Mouse (Mus musculus): ENCODE measurements around the gene D17Wsu92e. TPM values are rescaled to one million over a fixed set of nuclear protein-coding genes. Genes with fewer than 3 reads are reported as not detected.

The D17Wsu92e gene
- polyA plus RNA-seq, 1 experiment: 89.6 TPM

DNA sequence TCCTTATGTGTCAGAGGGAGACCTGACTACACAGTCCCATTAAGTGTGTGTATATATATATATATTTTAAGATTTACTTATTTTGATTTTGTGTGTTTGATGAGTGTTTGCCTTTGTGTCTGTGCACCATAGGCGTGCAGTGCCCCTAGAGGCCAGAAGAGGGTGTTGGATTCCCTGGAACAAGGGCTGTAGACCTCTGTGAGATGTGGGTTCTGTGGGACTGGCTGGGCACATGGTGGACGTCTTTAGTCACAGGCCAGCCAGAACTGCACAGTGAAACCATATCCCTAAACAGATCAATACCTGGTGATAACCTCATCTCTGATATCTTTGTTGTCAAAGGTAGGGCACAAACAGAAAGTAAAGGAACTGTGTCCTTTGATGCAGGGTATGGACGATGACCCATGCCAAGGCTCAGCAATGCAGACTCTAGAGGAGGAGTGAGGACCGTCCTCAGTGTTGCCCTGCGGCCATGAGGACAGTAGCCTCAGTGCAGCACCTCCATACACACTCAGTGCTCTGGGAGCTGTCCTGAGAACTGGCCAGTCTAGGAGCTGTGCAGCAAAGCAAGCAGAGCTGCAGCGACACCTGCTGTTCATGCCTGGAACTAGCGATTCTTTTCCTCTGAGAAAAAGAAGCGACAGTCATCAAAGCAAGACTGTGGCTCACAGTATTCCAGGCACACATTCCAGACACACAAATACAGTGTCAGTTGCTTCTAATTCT lies 51.5 kb downstream of the D17Wsu92e start:
- TF ChIP-seq POLR2A (IDR thresholded peaks at IDR 0.05; ENCODE audit: low read depth, low read length): no peak
- TF ChIP-seq CTCF (IDR thresholded peaks at IDR 0.05; ENCODE audit: extremely low read depth, insufficient read length, insufficient replicate concordance, low read depth, low read length): peak; percentile 67; the same call in 1 of the 2 replicates
- Histone ChIP-seq H3K4me3 (ENCODE audit: low read depth, low read length) (no peak overlapping the region), H3K27me3 (ENCODE audit: control insufficient read depth, insufficient read depth, low read length) (no peaks in the 10 kb centered on the region), H3K27ac (ENCODE audit: insufficient read depth, low read depth, low read length) (no peak overlapping the region), H3K4me1 (ENCODE audit: control insufficient read depth, insufficient read depth, insufficient read length, low read length) (no peaks in the 10 kb centered on the region; the same call in 1 of the 2 replicates), H3K36me3 (ENCODE audit: control insufficient read depth, insufficient read depth, low read length) (peaks cover 26% of the 10 kb centered on the region)
- WGBS: 67% methylated on average over 8 of the region's 8 CpGs

DNA sequence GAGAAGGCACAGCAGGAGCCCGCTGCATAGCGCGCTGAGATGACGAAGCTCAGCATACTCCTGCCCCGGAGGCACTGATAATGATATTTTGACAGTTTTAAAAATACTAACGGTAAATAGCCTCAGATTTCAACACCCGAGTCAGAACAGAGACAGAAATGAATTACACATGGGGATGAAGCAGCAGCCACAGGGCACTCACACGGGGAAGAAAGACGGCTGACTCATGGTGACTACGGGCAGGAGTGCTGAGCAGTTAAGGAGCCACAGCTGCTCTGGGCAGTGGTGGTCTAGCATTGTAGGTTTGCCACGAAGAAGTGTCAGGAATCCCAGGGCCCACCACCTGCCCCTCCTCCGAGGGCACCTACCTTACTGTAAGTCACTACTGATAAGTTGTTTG lies 52.9 kb downstream of the D17Wsu92e start:
- Histone ChIP-seq H3K4me3 (ENCODE audit: low read depth, low read length) (no peak overlapping the region), H3K27ac (ENCODE audit: insufficient read depth, low read depth, low read length) (no peak overlapping the region), H3K4me1 (ENCODE audit: control insufficient read depth, insufficient read depth, insufficient read length, low read length) (no peaks in the 10 kb centered on the region; the same call in 1 of the 2 replicates), H3K27me3 (ENCODE audit: control insufficient read depth, insufficient read depth, low read length) (no peaks in the 10 kb centered on the region), H3K36me3 (ENCODE audit: control insufficient read depth, insufficient read depth, low read length) (peaks cover 26% of the 10 kb centered on the region)
- 91% methylated on average over 12 of the region's 12 CpGs for WGBS
- TF ChIP-seq POLR2A (IDR thresholded peaks at IDR 0.05; ENCODE audit: low read depth, low read length): no peak
- no peak for TF ChIP-seq CTCF (IDR thresholded peaks at IDR 0.05; ENCODE audit: extremely low read depth, insufficient read length, insufficient replicate concordance, low read depth, low read length)

DNA sequence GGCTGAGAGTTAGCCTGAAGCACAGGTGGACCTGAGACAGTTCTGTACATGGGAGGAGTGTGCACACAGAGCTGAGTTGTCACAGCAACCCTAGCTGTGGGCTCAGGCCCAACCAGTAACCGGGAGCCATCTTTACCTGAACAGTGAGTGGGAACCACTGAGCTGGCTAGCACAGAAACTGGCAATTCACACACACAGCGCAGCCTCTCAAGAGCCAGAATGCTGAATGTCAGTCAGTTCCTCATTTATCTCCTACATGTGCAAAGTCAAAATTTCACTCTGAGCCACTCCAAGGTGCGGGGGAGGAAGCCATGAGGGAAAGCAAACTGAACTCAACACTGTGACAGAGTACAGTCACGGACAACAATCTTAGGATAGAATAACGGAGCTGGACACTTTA lies 53.3 kb downstream of the D17Wsu92e start:
- no peaks in the 10 kb centered on the region for H3K27me3 ChIP-seq (ENCODE audit: control insufficient read depth, insufficient read depth, low read length)
- H3K36me3 ChIP-seq (ENCODE audit: control insufficient read depth, insufficient read depth, low read length): peaks cover 26% of the 10 kb centered on the region
- no peak overlapping the region for H3K27ac ChIP-seq (ENCODE audit: insufficient read depth, low read depth, low read length)
- WGBS: 86% methylated on average over 5 of the region's 5 CpGs
- no peak for TF ChIP-seq POLR2A (IDR thresholded peaks at IDR 0.05; ENCODE audit: low read depth, low read length)
- no peak for TF ChIP-seq CTCF (IDR thresholded peaks at IDR 0.05; ENCODE audit: extremely low read depth, insufficient read length, insufficient replicate concordance, low read depth, low read length)
- no peak overlapping the region for H3K4me3 ChIP-seq (ENCODE audit: low read depth, low read length)
- no peaks in the 10 kb centered on the region; the same call in 1 of the 2 replicates for H3K4me1 ChIP-seq (ENCODE audit: control insufficient read depth, insufficient read depth, insufficient read length, low read length)

DNA sequence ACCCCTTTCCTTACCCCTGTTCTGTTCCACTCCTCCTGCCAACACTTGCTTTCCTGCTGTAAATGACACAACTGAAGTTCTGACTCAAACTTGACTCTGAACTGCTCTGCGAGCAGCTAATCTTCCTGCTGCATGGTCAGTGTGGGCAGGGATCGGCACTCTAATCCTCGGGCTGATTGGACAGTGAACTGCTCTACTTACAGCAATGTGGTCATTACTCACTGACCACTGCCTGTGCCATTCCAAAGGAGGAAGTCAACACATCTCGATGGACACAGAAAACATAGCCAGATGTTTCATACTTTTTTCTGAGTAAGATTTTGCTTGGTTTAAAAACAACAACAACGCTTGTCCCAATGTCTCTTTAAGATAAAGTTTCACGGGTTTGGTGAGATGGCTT lies 55.4 kb downstream of the D17Wsu92e start:
- H3K27ac ChIP-seq (ENCODE audit: insufficient read depth, low read depth, low read length): no peak overlapping the region
- no peaks in the 10 kb centered on the region; the same call in 1 of the 2 replicates for H3K4me1 ChIP-seq (ENCODE audit: control insufficient read depth, insufficient read depth, insufficient read length, low read length)
- H3K36me3 ChIP-seq (ENCODE audit: control insufficient read depth, insufficient read depth, low read length): peaks cover 25% of the 10 kb centered on the region
- no peaks in the 10 kb centered on the region for H3K27me3 ChIP-seq (ENCODE audit: control insufficient read depth, insufficient read depth, low read length)
- WGBS: 97% methylated on average over 6 of the region's 6 CpGs
- TF ChIP-seq POLR2A (IDR thresholded peaks at IDR 0.05; ENCODE audit: low read depth, low read length) (no peak), CTCF (IDR thresholded peaks at IDR 0.05; ENCODE audit: extremely low read depth, insufficient read length, insufficient replicate concordance, low read depth, low read length) (no peak)
- H3K4me3 ChIP-seq (ENCODE audit: low read depth, low read length): no peak overlapping the region

DNA sequence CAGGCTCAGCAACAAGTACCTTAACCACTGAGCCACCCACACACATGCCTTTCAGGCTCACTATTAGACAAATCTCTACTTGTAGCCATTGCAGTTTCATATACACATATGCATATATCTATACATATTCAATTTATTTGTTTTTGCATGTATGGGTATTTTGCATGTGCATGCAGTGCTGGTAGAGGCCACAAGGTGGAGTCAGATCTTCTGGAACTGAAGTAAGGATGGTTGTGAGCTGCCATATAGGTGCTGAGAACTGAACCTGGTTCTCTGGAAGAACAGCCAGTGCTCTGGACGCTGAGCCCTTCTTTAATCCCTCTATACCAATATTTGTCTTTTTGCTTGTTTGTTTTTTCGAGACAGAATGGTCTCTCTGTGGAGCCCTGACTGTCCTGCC lies 56.0 kb downstream of the D17Wsu92e start:
- no peak overlapping the region for H3K27ac ChIP-seq (ENCODE audit: insufficient read depth, low read depth, low read length)
- no peaks in the 10 kb centered on the region for H3K27me3 ChIP-seq (ENCODE audit: control insufficient read depth, insufficient read depth, low read length)
- no peak overlapping the region for H3K4me3 ChIP-seq (ENCODE audit: low read depth, low read length)
- peak; percentile 5; the same call in 1 of the 2 replicates for TF ChIP-seq CTCF (IDR thresholded peaks at IDR 0.05; ENCODE audit: extremely low read depth, insufficient read length, insufficient replicate concordance, low read depth, low read length)
- no peak for TF ChIP-seq POLR2A (IDR thresholded peaks at IDR 0.05; ENCODE audit: low read depth, low read length)
- no peaks in the 10 kb centered on the region; the same call in 1 of the 2 replicates for H3K4me1 ChIP-seq (ENCODE audit: control insufficient read depth, insufficient read depth, insufficient read length, low read length)
- H3K36me3 ChIP-seq (ENCODE audit: control insufficient read depth, insufficient read depth, low read length): peaks cover 25% of the 10 kb centered on the region
- WGBS: 93% methylated on average over 2 of the region's 2 CpGs

DNA sequence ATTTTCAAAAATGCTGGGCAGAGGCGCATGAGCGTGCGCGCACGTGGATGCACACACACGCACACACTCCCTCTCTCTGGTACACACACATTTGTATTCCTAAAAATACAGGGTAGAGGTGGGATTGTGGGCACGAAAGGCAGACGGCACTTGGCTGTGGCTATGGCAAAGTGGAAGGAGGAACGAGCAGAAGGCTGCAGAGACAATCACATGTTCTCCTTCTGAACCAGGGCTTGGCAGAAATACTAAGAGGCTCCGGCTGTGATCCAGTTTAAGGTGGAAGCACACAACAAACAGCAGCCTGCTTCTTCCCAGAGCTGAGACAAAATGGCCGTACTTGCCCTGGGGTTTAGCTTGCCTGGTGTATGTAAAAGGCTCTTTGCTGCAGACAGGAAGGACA lies 57.6 kb downstream of the D17Wsu92e start:
- H3K36me3 ChIP-seq (ENCODE audit: control insufficient read depth, insufficient read depth, low read length): peaks cover 25% of the 10 kb centered on the region
- H3K27ac ChIP-seq (ENCODE audit: insufficient read depth, low read depth, low read length): no peak overlapping the region
- no peak overlapping the region for H3K4me3 ChIP-seq (ENCODE audit: low read depth, low read length)
- H3K27me3 ChIP-seq (ENCODE audit: control insufficient read depth, insufficient read depth, low read length): no peaks in the 10 kb centered on the region
- WGBS: 93% methylated on average over 11 of the region's 11 CpGs
- no peak for TF ChIP-seq CTCF (IDR thresholded peaks at IDR 0.05; ENCODE audit: extremely low read depth, insufficient read length, insufficient replicate concordance, low read depth, low read length)
- no peaks in the 10 kb centered on the region for H3K4me1 ChIP-seq (ENCODE audit: control insufficient read depth, insufficient read depth, insufficient read length, low read length)

DNA sequence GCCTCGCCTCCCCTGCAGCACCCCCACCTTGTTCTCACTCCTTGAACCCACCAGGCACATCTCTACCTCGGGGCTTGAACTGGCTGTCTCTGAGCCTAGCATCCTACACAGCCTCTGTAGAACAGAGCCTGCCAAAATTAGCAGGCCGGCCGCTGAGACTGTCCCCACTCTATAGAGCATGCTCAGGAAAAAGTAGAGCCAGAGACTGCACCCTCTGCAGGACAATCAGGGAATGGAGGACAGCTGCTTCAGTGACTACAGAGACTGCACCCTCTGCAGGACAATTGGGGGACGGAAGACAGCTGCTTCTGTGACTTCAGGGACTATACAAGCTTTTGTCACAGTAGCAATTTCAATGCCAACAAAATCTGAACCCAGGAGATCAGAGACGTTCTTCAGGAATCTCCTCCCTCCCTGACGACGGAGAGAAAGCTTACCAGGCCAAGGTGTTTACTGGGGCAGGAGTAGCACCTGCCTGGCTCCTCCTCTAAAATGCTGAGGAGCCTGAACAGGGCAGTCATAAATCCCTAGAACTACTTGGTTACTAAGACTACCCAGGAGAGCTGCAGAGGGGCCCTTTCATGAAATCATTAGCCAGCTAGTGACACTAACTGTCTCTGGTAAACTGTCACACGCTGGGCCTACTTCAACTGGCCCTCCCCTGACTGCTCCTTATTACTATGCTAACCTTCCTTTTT lies 58.7 kb downstream of the D17Wsu92e start:
- Histone ChIP-seq H3K27me3 (ENCODE audit: control insufficient read depth, insufficient read depth, low read length) (no peaks in the 10 kb centered on the region), H3K4me3 (ENCODE audit: low read depth, low read length) (no peak overlapping the region), H3K36me3 (ENCODE audit: control insufficient read depth, insufficient read depth, low read length) (peaks cover 16% of the 10 kb centered on the region), H3K27ac (ENCODE audit: insufficient read depth, low read depth, low read length) (no peak overlapping the region), H3K4me1 (ENCODE audit: control insufficient read depth, insufficient read depth, insufficient read length, low read length) (no peaks in the 10 kb centered on the region)
- TF ChIP-seq POLR2A (IDR thresholded peaks at IDR 0.05; ENCODE audit: low read depth, low read length) (no peak), CTCF (IDR thresholded peaks at IDR 0.05; ENCODE audit: extremely low read depth, insufficient read length, insufficient replicate concordance, low read depth, low read length) (peak; percentile 85; the same call in 1 of the 2 replicates)
- 35% methylated on average over 9 of the region's 9 CpGs for WGBS

Data from small intestine, adult 2 months (tissue).